Mouse (Mus musculus) thymus, adult 2 months (tissue): ENCODE data around the gene Brms1.

Experiments used
- CTCF ChIP-seq: fragments of 200-500 bp; IDR thresholded peaks from 2 replicates; pipeline ENCODE4 v1.5.1; 2012; ENCODE audit warnings: mild to moderate bottlenecking, control low read depth, low read length, moderate library complexity, borderline replicate concordance; ENCODE audit not compliant: control insufficient read depth, poor library complexity, insufficient read depth; ENCODE audit errors: extremely low read depth
- POLR2A ChIP-seq: fragments of 200-500 bp; IDR thresholded peaks from 2 replicates; pipeline ENCODE4 v1.6.1; 2012; ENCODE audit warnings: mild to moderate bottlenecking, low read length, control low read depth, moderate library complexity; ENCODE audit not compliant: control insufficient read depth, poor library complexity, insufficient read depth; ENCODE audit errors: extremely low read depth

GRCm38 (mm10) chr19:5092083-5092482 is 50.9 kb downstream of the Brms1 start:
- TF ChIP-seq CTCF (no peak), POLR2A (no peak)
